Mouse (Mus musculus): ENCODE data around the gene Hist1h2ag. TPM values are rescaled to one million over a fixed set of nuclear protein-coding genes. Genes with fewer than 3 reads are reported as not detected.
A peak's percentile ranks its signal among the peaks of the same experiment; 100 is the strongest.

The Hist1h2ag gene
- total and polyA plus RNA-seq, 2 experiments from 2014 or later = 4.8 to 193 TPM

DNA sequence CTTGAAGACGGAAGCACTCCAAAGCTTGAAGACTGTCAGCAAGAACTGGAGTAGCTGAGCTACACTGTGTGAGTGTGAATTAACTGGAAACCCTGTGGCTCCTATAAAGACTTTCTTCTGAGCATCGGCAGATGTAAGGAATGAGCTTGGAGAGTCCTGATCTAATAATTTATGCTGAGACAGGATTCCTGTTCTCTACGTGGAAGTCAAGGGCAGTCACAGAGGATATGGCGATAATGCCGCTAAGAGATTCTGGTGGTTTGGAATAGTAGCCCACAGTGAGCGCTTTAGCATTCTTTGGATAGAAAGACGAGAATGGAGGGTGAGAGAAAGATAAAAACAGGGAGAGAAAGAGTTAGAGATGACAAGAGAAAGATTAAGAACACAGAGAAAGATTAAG lies 34.9 kb downstream of the Hist1h2ag start:
- DNase-seq = no peak
- TF ChIP-seq CTCF (IDR thresholded peaks at IDR 0.05; ENCODE audit: low read depth) = no peak
- Histone ChIP-seq H3K27me3 (ENCODE audit: insufficient read depth, low read length) (peaks cover 92% of the 10 kb centered on the region), H3K4me2 (ENCODE audit: low read depth) (no peak overlapping the region), H3K4me3 (ENCODE audit: low read depth, low read length) (no peak overlapping the region), H3K9ac (no peak overlapping the region), H3K27ac (ENCODE audit: low read depth, low read length) (no peak overlapping the region), H3K36me3 (ENCODE audit: insufficient read depth) (no peaks in the 10 kb centered on the region), H3K9me3 (ENCODE audit: low read length) (no peaks in the 10 kb centered on the region), H3K4me1 (ENCODE audit: insufficient read depth) (0 out of 2 replicates have a peak, but pooled peaks cover 3% of the 10 kb centered on the region)
- 50% methylated on average over 7 of the region's 7 CpGs for WGBS
- ATAC-seq = no peak

GRCm38 (mm10) chr13:22007121-22007510 lies 35.6 kb downstream of the Hist1h2ag start:
- 0 out of 2 replicates have a peak, but pooled peaks cover 3% of the 10 kb centered on the region for H3K4me1 ChIP-seq (ENCODE audit: insufficient read depth)
- no peak for DNase-seq
- peaks cover 92% of the 10 kb centered on the region for H3K27me3 ChIP-seq (ENCODE audit: insufficient read depth, low read length)
- peak overlapping the region; percentile 45 for H3K4me3 ChIP-seq (ENCODE audit: low read depth, low read length)
- no peak overlapping the region for H3K27ac ChIP-seq (ENCODE audit: low read depth, low read length)
- peak overlapping the region; percentile 94 for H3K4me2 ChIP-seq (ENCODE audit: low read depth)
- no peak overlapping the region for H3K9ac ChIP-seq
- H3K9me3 ChIP-seq (ENCODE audit: low read length) = no peaks in the 10 kb centered on the region
- no peak for TF ChIP-seq CTCF (IDR thresholded peaks at IDR 0.05; ENCODE audit: low read depth)
- no peaks in the 10 kb centered on the region for H3K36me3 ChIP-seq (ENCODE audit: insufficient read depth)
- ATAC-seq = no peak
- 5% methylated on average over 18 of the region's 18 CpGs for WGBS

DNA sequence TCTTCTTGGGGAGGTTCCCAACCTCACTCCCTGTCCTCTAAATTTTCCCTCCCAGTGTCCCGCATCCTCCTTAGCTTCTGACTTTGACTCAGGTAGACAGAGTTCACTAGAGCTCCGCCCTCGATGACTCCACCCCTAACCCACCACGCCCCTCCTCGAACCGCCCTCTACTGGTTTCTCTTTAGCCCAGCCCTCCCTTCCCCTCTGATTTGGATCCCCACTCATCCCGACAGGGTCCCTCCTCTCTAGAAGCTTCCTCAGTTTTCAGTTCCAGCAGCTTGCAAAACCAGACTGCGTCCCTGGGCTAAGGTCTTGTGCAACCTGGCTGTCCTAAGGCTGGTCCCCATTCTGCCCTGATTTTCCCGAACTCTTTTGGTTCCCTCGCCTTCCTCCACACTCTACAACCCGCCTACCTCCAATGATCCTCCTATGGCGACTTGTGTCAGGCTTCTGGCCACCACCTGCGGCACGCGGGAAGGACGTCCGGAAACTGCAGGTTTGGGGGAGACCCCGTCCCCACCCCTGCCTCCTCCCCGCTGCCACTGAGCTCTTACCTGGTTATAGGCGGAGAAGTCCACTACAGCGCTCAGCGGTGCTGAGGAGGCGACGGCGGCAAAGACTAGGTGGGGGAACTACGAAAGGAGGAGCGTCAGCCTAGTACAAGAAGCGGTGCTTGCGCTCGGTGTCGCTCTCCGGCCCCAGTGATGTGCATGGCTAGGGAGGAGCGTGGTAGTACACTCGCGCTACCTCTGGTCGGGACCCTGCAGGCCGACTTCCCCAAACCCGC lies 36.2 kb downstream of the Hist1h2ag start:
- Histone ChIP-seq H3K4me3 (ENCODE audit: low read depth, low read length) (peak overlapping the region; percentile 45), H3K9ac (peak overlapping the region; percentile 40; the same call in 1 of the 2 replicates), H3K27me3 (ENCODE audit: insufficient read depth, low read length) (peaks cover 94% of the 10 kb centered on the region), H3K36me3 (ENCODE audit: insufficient read depth) (no peaks in the 10 kb centered on the region), H3K4me2 (ENCODE audit: low read depth) (peak overlapping the region; percentile 94), H3K4me1 (ENCODE audit: insufficient read depth) (0 out of 2 replicates have a peak, but pooled peaks cover 3% of the 10 kb centered on the region), H3K27ac (ENCODE audit: low read depth, low read length) (no peak overlapping the region), H3K9me3 (ENCODE audit: low read length) (no peaks in the 10 kb centered on the region)
- ATAC-seq (peak; percentile 69), DNase-seq (no peak)
- TF ChIP-seq CTCF (IDR thresholded peaks at IDR 0.05; ENCODE audit: low read depth) = no peak
- WGBS = under 1% methylated on average over 38 of the region's 38 CpGs

DNA sequence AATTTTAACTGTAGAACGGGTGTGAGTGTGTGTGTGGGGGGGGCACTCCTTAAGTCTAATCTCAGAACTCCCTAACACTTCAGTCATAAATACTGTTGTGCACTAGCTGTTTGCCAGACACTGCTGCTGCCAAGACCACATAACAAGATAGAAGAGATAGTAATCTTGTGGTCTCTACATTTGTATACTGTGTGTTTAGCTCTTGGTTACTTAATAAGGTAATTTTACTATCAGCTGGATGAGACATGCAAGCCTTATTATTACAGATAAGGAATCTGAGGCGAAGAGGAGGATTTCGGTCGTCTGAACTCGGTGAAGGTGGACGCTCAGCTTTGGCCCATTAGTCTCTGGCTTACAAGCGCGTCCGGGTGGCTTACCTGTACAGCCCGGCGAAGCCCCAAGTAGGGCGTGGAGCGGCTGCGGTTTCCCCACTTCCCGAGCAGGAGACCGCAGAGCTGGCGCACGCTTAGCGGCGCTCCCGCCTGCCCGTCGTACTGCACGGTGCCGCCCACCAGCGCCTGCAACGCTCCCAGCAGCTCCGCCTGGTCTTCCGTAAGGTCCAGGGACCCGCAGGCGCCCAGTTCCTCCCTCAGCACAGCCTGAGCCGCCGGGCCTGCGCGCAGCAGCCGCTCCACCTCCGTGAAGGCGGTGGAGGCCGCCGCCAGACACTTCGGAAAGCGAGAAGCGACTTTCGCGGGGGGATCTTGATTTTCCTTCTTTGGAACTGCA lies 37.0 kb downstream of the Hist1h2ag start:
- H3K27ac ChIP-seq (ENCODE audit: low read depth, low read length) = no peak overlapping the region
- peak; percentile 53 for DNase-seq
- under 1% methylated on average over 45 of the region's 45 CpGs for WGBS

DNA sequence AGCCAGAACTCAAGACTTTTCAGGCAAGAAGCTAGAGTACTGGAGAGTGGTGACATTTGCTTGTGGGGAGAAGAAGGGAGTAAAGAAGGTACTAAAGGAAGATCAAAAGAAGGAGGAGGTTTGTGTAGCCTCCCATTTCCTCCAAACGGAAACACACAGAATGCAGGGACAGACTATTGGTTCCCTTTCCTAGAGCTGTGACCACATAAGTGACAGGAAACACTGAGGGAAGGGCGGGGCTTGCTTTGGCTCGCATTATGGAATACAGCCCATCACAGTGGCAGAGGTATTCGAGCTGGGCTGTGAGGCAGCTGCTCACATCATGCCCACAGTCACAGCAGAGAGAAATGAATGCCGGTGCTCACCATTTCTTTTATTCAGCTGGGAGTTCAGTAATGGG lies 40.9 kb downstream of the Hist1h2ag start:
- Histone ChIP-seq H3K9me3 (ENCODE audit: low read length) (no peaks in the 10 kb centered on the region), H3K4me1 (ENCODE audit: insufficient read depth) (0 out of 2 replicates have a peak, but pooled peaks cover 4% of the 10 kb centered on the region), H3K27me3 (ENCODE audit: insufficient read depth, low read length) (peaks cover 94% of the 10 kb centered on the region), H3K36me3 (ENCODE audit: insufficient read depth) (no peaks in the 10 kb centered on the region), H3K4me3 (ENCODE audit: low read depth, low read length) (no peak overlapping the region), H3K9ac (no peak overlapping the region), H3K27ac (ENCODE audit: low read depth, low read length) (no peak overlapping the region), H3K4me2 (ENCODE audit: low read depth) (no peak overlapping the region)
- 23% methylated on average over 5 of the region's 5 CpGs for WGBS
- ATAC-seq (no peak), DNase-seq (no peak)
- no peak for TF ChIP-seq CTCF (IDR thresholded peaks at IDR 0.05; ENCODE audit: low read depth)

More for the DNA sequence above, 37.0 kb downstream of the Hist1h2ag start:
- peaks cover 95% of the 10 kb centered on the region for H3K27me3 ChIP-seq (ENCODE audit: insufficient read depth, low read length)
- peak overlapping the region; percentile 40 for H3K9ac ChIP-seq
- H3K4me3 ChIP-seq (ENCODE audit: low read depth, low read length) = peak overlapping the region; percentile 45
- no peaks in the 10 kb centered on the region for H3K9me3 ChIP-seq (ENCODE audit: low read length)
- peak; percentile 75 for ATAC-seq
- peak overlapping the region; percentile 94 for H3K4me2 ChIP-seq (ENCODE audit: low read depth)
- 0 out of 2 replicates have a peak, but pooled peaks cover 3% of the 10 kb centered on the region for H3K4me1 ChIP-seq (ENCODE audit: insufficient read depth)
- no peaks in the 10 kb centered on the region for H3K36me3 ChIP-seq (ENCODE audit: insufficient read depth)
- no peak for TF ChIP-seq CTCF (IDR thresholded peaks at IDR 0.05; ENCODE audit: low read depth)

GRCm38 (mm10) chr13:22001346-22001745 lies 41.4 kb downstream of the Hist1h2ag start:
- Histone ChIP-seq H3K4me3 (ENCODE audit: low read depth, low read length) (no peak overlapping the region), H3K4me1 (ENCODE audit: insufficient read depth) (0 out of 2 replicates have a peak, but pooled peaks cover 3% of the 10 kb centered on the region), H3K4me2 (ENCODE audit: low read depth) (no peak overlapping the region), H3K27ac (ENCODE audit: low read depth, low read length) (no peak overlapping the region), H3K36me3 (ENCODE audit: insufficient read depth) (no peaks in the 10 kb centered on the region), H3K9me3 (ENCODE audit: low read length) (no peaks in the 10 kb centered on the region), H3K27me3 (ENCODE audit: insufficient read depth, low read length) (peaks cover 95% of the 10 kb centered on the region), H3K9ac (no peak overlapping the region)
- DNase-seq = no peak
- no peak for TF ChIP-seq CTCF (IDR thresholded peaks at IDR 0.05; ENCODE audit: low read depth)
- no peak for ATAC-seq
- WGBS = 77% methylated on average over 2 of the region's 2 CpGs

DNA sequence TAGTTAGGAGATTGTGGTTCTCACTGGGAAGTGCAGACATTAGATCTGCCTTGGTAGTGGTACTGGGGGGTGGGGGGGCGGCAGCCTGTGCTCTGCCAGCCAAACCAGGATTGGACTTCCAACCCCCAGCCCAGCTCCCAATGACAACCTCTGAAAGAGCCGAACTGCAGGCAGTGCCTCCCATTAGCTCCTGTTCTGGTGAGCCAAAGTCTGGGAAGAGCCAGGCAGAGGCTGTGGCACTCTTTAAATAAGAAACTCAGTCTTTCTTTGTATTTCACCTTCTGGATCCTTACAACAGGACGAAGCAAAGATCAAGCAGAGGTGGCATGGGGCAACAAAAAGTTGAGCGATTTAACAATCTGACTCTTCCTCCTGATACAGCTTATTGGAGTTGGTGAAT lies 43.6 kb downstream of the Hist1h2ag start:
- peaks cover 93% of the 10 kb centered on the region for H3K27me3 ChIP-seq (ENCODE audit: insufficient read depth, low read length)
- no peak overlapping the region for H3K4me2 ChIP-seq (ENCODE audit: low read depth)
- no peak overlapping the region for H3K4me3 ChIP-seq (ENCODE audit: low read depth, low read length)
- no peaks in the 10 kb centered on the region for H3K9me3 ChIP-seq (ENCODE audit: low read length)
- no peak for TF ChIP-seq CTCF (IDR thresholded peaks at IDR 0.05; ENCODE audit: low read depth)
- H3K9ac ChIP-seq = no peak overlapping the region
- 0 out of 2 replicates have a peak, but pooled peaks cover 3% of the 10 kb centered on the region for H3K4me1 ChIP-seq (ENCODE audit: insufficient read depth)
- no peaks in the 10 kb centered on the region for H3K36me3 ChIP-seq (ENCODE audit: insufficient read depth)
- WGBS = 35% methylated on average over 4 of the region's 4 CpGs
- ATAC-seq (no peak), DNase-seq (no peak)
- no peak overlapping the region for H3K27ac ChIP-seq (ENCODE audit: low read depth, low read length)

Measured in forebrain, postnatal 0 days (tissue).